14 mouse cellular contexts compared by ENCODE assay signal in the genomic region with DNA sequence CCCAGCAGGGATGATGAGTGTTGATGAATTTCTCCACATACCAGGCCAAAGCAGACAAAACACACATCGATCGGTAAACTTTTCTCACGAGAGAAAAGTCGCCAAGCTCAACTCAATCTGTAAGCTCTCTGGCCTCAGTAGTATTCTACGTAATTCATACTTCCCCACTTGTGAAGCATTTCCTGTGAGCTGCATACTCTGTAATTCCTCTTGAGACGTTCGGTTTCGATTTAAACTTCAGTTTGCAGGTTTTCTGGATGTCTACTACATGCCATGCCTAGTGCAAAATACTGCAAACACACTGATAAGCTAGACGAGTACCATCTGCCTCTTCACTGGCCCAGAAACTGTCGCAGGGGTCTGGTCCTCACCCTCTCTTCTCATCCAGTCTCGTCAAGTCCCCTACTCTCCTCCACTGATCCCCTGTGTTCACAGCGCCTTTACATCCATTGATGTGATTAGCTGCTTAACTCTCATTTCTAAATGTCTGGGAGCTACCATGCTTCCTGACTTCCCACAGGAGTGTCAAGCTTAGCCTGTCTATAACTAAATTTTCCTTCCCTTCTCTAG. TPM values are rescaled to one million over a fixed set of nuclear protein-coding genes. Genes with fewer than 3 reads are reported as not detected.
DNase-seq lines count a peak whose midpoint lies in the region; ATAC-seq and TF ChIP-seq lines count a peak whose summit lies in the region.
"Had no signal": no experiment of that assay in that cellular context is flagged by ENCODE, and none has a peak within 500 bp of the region (broad histone marks: within the 10 kb centered on the region; RNA-seq: fewer than 3 reads in every experiment).

No protein-coding gene starts in this region.

- ATAC-seq in limb, embryonic 13.5 days (ENCODE audit: low FRiP score, low read depth) = no peak
- no peak for ATAC-seq in megakaryocyte-erythroid progenitor cell, adult 5-6 weeks (replicated peaks; ENCODE audit: low FRiP score, low TSS enrichment, poor library complexity, severe bottlenecking)

- intact Hi-C loops in heart, postnatal 36 days (cut with DNase I) = loop anchor here (5.0 kb wide), 1 partner anchor 97 kb away; no protein-coding TSS in a partner anchor

- WGBS in heart, embryonic 10.5 days = 72% methylated on average over 12 of the region's 12 CpGs
- 83% methylated on average over 12 of the region's 12 CpGs for WGBS in limb, embryonic 13.5 days
- 73% methylated on average over 12 of the region's 12 CpGs for WGBS in small intestine, adult 2 months

- H3K4me1 ChIP-seq in heart, embryonic 10.5 days = peaks cover 24% of the 10 kb centered on the region
- peaks cover 17% of the 10 kb centered on the region for H3K4me1 ChIP-seq in testis, adult 2 months (ENCODE audit: control insufficient read depth, insufficient read depth, low read length)
- H3K4me1 ChIP-seq in limb, embryonic 13.5 days = peaks cover 32% of the 10 kb centered on the region
- peaks cover 7% of the 10 kb centered on the region; the same call in 1 of the 2 replicates for H3K4me1 ChIP-seq in small intestine, adult 2 months (ENCODE audit: control insufficient read depth, insufficient read depth, insufficient read length, low read length)

- H3K9me3 ChIP-seq in heart, embryonic 10.5 days = no peaks in the 10 kb centered on the region
- H3K9me3 ChIP-seq in limb, embryonic 13.5 days = no peaks in the 10 kb centered on the region
- H3K9me3 ChIP-seq: embryonic facial prominence, embryonic 15.5 days; hindbrain, embryonic 15.5 days; lung, embryonic 15.5 days had no signal

- no peak for TF ChIP-seq CTCF in testis, adult 2 months (IDR thresholded peaks at IDR 0.05; ENCODE audit: control insufficient read depth, insufficient read depth, insufficient replicate concordance, low read depth, low read length)
- no peak for TF ChIP-seq CTCF in small intestine, adult 2 months (IDR thresholded peaks at IDR 0.05; ENCODE audit: extremely low read depth, insufficient read length, insufficient replicate concordance, low read depth, low read length)

- DNase-seq in heart, embryonic 10.5 days (ENCODE audit: low spot score) = no peak
- no peak for DNase-seq in heart, postnatal 36 days
- DNase-seq in testis, postnatal 14 days (ENCODE audit: low spot score) = no peak
- no peak for DNase-seq in lung, postnatal 25 days (ENCODE audit: low spot score)
- DNase-seq: cerebellum, adult 2 months; kidney, adult 18-20 months; kidney, postnatal 4 days had no signal

- H3K27ac ChIP-seq in heart, embryonic 10.5 days = 0 out of 2 replicates have a peak overlapping the region, but pooled peaks have one; percentile 47
- H3K27ac ChIP-seq in testis, adult 2 months (ENCODE audit: control insufficient read depth, insufficient read depth, low read depth, low read length) = no peak overlapping the region
- H3K27ac ChIP-seq in limb, embryonic 13.5 days = peak overlapping the region; percentile 81; the same call in 1 of the 2 replicates
- peak overlapping the region; percentile 41 for H3K27ac ChIP-seq in small intestine, adult 2 months (ENCODE audit: insufficient read depth, low read depth, low read length)
- H3K27ac ChIP-seq: embryonic facial prominence, embryonic 15.5 days; hindbrain, embryonic 15.5 days; lung, embryonic 15.5 days had no signal

- no peak overlapping the region for H3K4me2 ChIP-seq in limb, embryonic 13.5 days (replicated peaks)
- H3K4me2 ChIP-seq: embryonic facial prominence, embryonic 15.5 days; hindbrain, embryonic 15.5 days; lung, embryonic 15.5 days had no signal

- H3K36me3 ChIP-seq in heart, embryonic 10.5 days = no peaks in the 10 kb centered on the region
- H3K36me3 ChIP-seq in testis, adult 2 months (ENCODE audit: control insufficient read depth, insufficient read depth, low read length) = no peaks in the 10 kb centered on the region
- no peaks in the 10 kb centered on the region for H3K36me3 ChIP-seq in limb, embryonic 13.5 days
- H3K36me3 ChIP-seq in small intestine, adult 2 months (ENCODE audit: control insufficient read depth, insufficient read depth, low read length) = no peaks in the 10 kb centered on the region
- H3K36me3 ChIP-seq: hindbrain, embryonic 15.5 days; lung, embryonic 15.5 days had no signal

- H3K27me3 ChIP-seq in heart, embryonic 10.5 days (ENCODE audit: insufficient read depth, poor library complexity, severe bottlenecking) = no peaks in the 10 kb centered on the region
- H3K27me3 ChIP-seq in testis, adult 2 months (ENCODE audit: control insufficient read depth, insufficient read depth, low read length) = no peaks in the 10 kb centered on the region
- H3K27me3 ChIP-seq in limb, embryonic 13.5 days = no peaks in the 10 kb centered on the region
- no peaks in the 10 kb centered on the region for H3K27me3 ChIP-seq in small intestine, adult 2 months (ENCODE audit: control insufficient read depth, insufficient read depth, low read length)
- H3K27me3 ChIP-seq: embryonic facial prominence, embryonic 15.5 days; hindbrain, embryonic 15.5 days; lung, embryonic 15.5 days had no signal

- TF ChIP-seq POLR2A in testis, adult 2 months (IDR thresholded peaks at IDR 0.05; ENCODE audit: control insufficient read depth, low read depth, low read length) = no peak
- no peak for TF ChIP-seq POLR2A in small intestine, adult 2 months (IDR thresholded peaks at IDR 0.05; ENCODE audit: low read depth, low read length)

- H3K9ac ChIP-seq in limb, embryonic 13.5 days = no peak overlapping the region
- H3K9ac ChIP-seq: embryonic facial prominence, embryonic 15.5 days; hindbrain, embryonic 15.5 days; lung, embryonic 15.5 days had no signal

- H3K4me3 ChIP-seq in heart, embryonic 10.5 days = no peak overlapping the region
- H3K4me3 ChIP-seq in testis, adult 2 months (ENCODE audit: control insufficient read depth, low read depth, low read length) = peak overlapping the region; percentile 89
- H3K4me3 ChIP-seq in limb, embryonic 13.5 days = no peak overlapping the region
- H3K4me3 ChIP-seq in small intestine, adult 2 months (ENCODE audit: low read depth, low read length) = no peak overlapping the region
- H3K4me3 ChIP-seq: embryonic facial prominence, embryonic 15.5 days; hindbrain, embryonic 15.5 days; lung, embryonic 15.5 days had no signal

RNA-seq across cellular contexts. Expression of a gene that starts 2.2 kb away (rescaled TPM):
- 194 and 200 TPM in 2 replicates for polyA plus RNA-seq in heart, embryonic 10.5 days (2016; fragmentation: Nextera tagmentation; extraction: Ambion mirVana)
- 100 to 1,000 TPM; 119 to 123 TPM for total RNA-seq in heart, postnatal 36 days (2021)
- polyA plus RNA-seq in testis, adult 2 months (2012; rRNA removed) = 48.4 and 56.8 TPM in 2 replicates
- polyA plus RNA-seq in limb, embryonic 13.5 days (2015; fragmentation: Nextera tagmentation; extraction: Ambion mirVana) = 251 and 256 TPM in 2 replicates
- 10.0 and 22.1 TPM in 2 replicates for polyA plus RNA-seq in small intestine, adult 2 months (2012; rRNA removed)
- 266 and 395 TPM in 2 replicates for total RNA-seq in megakaryocyte-erythroid progenitor cell, adult 5-6 weeks (2014; fragmentation: Nextera tagmentation)
- 471 and 531 TPM in 2 replicates for total RNA-seq in megakaryocyte-erythroid progenitor cell, adult 5-6 weeks (2017)

RNA-seq across cellular contexts. Expression of a gene that starts 41.5 kb away (rescaled TPM):
- 2.0 and 3.1 TPM in 2 replicates for polyA plus RNA-seq in heart, embryonic 10.5 days (2016; fragmentation: Nextera tagmentation; extraction: Ambion mirVana)
- total RNA-seq in heart, postnatal 36 days (2021) = 1 to 10 TPM; 2.4 to 3.6 TPM
- 285 and 337 TPM in 2 replicates for polyA plus RNA-seq in testis, adult 2 months (2012; rRNA removed)
- polyA plus RNA-seq in limb, embryonic 13.5 days (2015; fragmentation: Nextera tagmentation; extraction: Ambion mirVana) = 9.3 and 10.5 TPM in 2 replicates
- 5.2 and 6.5 TPM in 2 replicates for polyA plus RNA-seq in small intestine, adult 2 months (2012; rRNA removed)
- 0.72 TPM in 1 of 2 replicates, not detected in the other for total RNA-seq in megakaryocyte-erythroid progenitor cell, adult 5-6 weeks (2014; fragmentation: Nextera tagmentation)
- total RNA-seq in megakaryocyte-erythroid progenitor cell, adult 5-6 weeks (2017) = 1.1 TPM in 1 of 2 replicates, not detected in the other

RNA-seq across cellular contexts. Expression of a gene that starts 51.4 kb away (rescaled TPM):
- 49.1 and 74.8 TPM in 2 replicates for polyA plus RNA-seq in heart, embryonic 10.5 days (2016; fragmentation: Nextera tagmentation; extraction: Ambion mirVana)
- total RNA-seq in heart, postnatal 36 days (2021) = 100 to 1,000 TPM; 248 to 259 TPM
- polyA plus RNA-seq in testis, adult 2 months (2012; rRNA removed) = 6.0 and 7.5 TPM in 2 replicates
- polyA plus RNA-seq in limb, embryonic 13.5 days (2015; fragmentation: Nextera tagmentation; extraction: Ambion mirVana) = 46.5 and 49.9 TPM in 2 replicates
- polyA plus RNA-seq in small intestine, adult 2 months (2012; rRNA removed) = 40.2 and 47.3 TPM in 2 replicates
- total RNA-seq in megakaryocyte-erythroid progenitor cell, adult 5-6 weeks (2014; fragmentation: Nextera tagmentation) = 6.4 and 8.0 TPM in 2 replicates
- 13.2 and 14.5 TPM in 2 replicates for total RNA-seq in megakaryocyte-erythroid progenitor cell, adult 5-6 weeks (2017)

RNA-seq across cellular contexts. Expression of a gene that starts 57.2 kb away (rescaled TPM):
- 26.3 and 39.5 TPM in 2 replicates for polyA plus RNA-seq in heart, embryonic 10.5 days (2016; fragmentation: Nextera tagmentation; extraction: Ambion mirVana)
- total RNA-seq in heart, postnatal 36 days (2021) = 10 to 100 TPM; 15.7 to 16.2 TPM
- 5.4 and 6.2 TPM in 2 replicates for polyA plus RNA-seq in testis, adult 2 months (2012; rRNA removed)
- polyA plus RNA-seq in limb, embryonic 13.5 days (2015; fragmentation: Nextera tagmentation; extraction: Ambion mirVana) = 74.5 and 77.5 TPM in 2 replicates
- polyA plus RNA-seq in small intestine, adult 2 months (2012; rRNA removed) = 45.0 and 54.3 TPM in 2 replicates
- not detected in 2 replicates for total RNA-seq in megakaryocyte-erythroid progenitor cell, adult 5-6 weeks (2014; fragmentation: Nextera tagmentation)
- total RNA-seq in megakaryocyte-erythroid progenitor cell, adult 5-6 weeks (2017) = 0.91 TPM in 1 of 2 replicates, not detected in the other

RNA-seq across cellular contexts. Expression of a gene that starts 57.4 kb away (rescaled TPM):
- polyA plus RNA-seq in heart, embryonic 10.5 days (2016; fragmentation: Nextera tagmentation; extraction: Ambion mirVana) = 74.9 and 86.4 TPM in 2 replicates
- total RNA-seq in heart, postnatal 36 days (2021) = 10 to 100 TPM; 45.9 to 46.3 TPM
- polyA plus RNA-seq in testis, adult 2 months (2012; rRNA removed) = 20.1 and 20.5 TPM in 2 replicates
- 124 and 126 TPM in 2 replicates for polyA plus RNA-seq in limb, embryonic 13.5 days (2015; fragmentation: Nextera tagmentation; extraction: Ambion mirVana)
- 12.6 and 21.4 TPM in 2 replicates for polyA plus RNA-seq in small intestine, adult 2 months (2012; rRNA removed)
- total RNA-seq in megakaryocyte-erythroid progenitor cell, adult 5-6 weeks (2014; fragmentation: Nextera tagmentation) = 40.1 and 43.2 TPM in 2 replicates
- total RNA-seq in megakaryocyte-erythroid progenitor cell, adult 5-6 weeks (2017) = 55.9 and 81.1 TPM in 2 replicates

Comparison
In these comparisons a context has a peak if more than half of its experiments do, and no peak if none do; other contexts are left out.
1. RNA of a gene that starts 41.5 kb away (polyA plus RNA-seq): 285 to 337 TPM in testis, adult 2 months; 9.3 to 10.5 TPM in limb, embryonic 13.5 days, 5.2 to 6.5 TPM in small intestine, adult 2 months and 2.0 to 3.1 TPM in heart, embryonic 10.5 days; every median in the first group is over 10 times any median in the second.